Mouse (Mus musculus): Measurements from ENCODE around the gene Tmem123.

Tmem123 gene

DNA sequence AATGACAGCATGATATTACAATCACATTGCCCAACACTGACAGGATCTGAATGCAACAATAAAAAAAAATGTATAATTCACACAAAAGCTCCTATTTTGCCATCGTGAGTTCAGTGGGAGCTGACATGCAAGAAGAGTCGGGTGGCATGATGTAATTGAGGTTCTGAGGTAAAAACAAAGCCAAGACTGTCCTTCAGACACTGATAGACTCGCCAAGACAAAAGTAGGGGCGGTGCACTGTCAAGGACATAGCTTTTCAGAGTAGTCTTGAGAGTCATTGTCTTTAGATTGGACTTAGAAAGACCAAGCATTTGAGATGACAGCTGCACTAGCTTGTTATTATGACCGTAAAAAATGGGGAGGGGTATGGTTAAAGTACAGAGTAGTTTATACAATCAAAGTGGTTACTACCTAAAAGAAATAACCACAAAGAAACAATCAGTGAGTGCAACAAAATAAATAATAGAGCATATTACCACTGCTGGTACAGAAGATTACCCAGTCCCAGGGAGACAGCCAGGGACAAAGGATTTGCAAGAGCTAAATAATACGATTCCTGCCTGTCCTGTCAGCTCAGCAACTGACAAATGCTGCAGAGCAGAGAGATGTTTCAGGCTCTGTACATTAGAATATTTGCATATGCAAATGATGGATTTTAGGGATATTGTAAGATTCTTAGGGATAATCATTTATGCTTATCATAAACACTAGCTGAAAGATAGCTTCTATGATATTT, 32.5 kb downstream of the Tmem123 start:
- in situ Hi-C loops (cut with MboI; ENCODE audit: unreplicated experiment in 2 of 2) = no loop called here

DNA sequence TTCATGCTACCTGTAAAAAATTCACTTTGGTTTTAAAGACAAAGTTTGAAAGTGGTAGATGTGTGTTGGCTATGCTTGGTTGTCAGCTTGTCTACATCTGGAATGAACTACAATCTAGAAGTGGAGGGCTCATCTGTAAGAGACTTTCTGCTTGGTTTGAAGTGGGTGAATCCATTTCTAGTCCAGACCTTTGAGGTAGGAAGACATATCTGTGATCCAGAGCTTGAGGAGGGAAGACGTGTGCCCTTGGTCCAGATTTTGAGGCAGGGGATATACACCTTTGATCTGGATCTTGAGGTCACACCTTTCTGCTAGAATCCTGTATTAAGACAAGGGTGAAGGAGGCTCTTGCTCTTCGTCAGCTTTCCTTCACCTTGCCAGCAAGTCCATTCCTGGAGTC, 33.7 kb downstream of the Tmem123 start:
- in situ Hi-C loops (cut with MboI; ENCODE audit: unreplicated experiment in 2 of 2) = no loop called here

DNA sequence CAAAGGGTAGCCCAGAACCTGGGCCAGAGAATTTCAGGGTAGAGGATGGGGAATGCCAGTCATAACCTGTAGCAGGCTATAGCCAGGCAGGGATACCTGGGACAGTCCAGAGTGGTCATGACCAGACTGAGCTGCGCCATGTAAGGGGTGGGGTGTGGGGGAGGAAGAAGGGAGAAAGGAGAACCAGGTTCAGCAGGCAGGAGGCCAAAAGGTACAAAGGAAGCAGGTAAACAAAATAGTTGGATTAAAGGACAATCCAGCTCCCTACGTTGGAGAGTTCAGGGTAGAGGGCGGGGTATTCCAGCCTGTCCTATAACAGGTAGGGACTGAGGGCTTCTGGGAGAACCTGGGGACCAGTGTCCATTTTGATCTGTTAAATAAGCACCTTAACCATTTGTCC, 34.7 kb downstream of the Tmem123 start:
- in situ Hi-C loops (cut with MboI; ENCODE audit: unreplicated experiment in 2 of 2) = no loop called here

DNA sequence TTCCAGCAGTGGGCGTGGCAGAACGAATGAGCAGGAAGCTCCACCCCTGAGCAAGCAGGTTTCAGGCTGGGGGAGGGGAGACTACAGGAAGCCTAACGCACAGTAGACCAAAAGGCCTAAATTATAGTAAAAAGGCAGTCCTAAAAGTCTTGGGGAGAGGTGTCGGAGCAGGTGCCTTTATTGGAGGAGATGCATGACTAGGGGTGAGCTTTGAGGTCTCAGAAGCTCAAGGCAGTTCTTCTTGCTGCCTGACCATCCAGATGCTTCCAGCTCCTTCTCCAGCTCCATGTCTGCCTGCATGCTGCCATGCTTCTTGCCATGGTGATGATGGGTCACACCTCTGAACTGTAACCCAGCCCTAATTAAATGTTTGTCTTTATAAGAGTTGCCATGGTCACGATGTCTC, 41.3 kb downstream of the Tmem123 start:
- in situ Hi-C loops (cut with MboI; ENCODE audit: unreplicated experiment in 2 of 2) = no loop called here

DNA sequence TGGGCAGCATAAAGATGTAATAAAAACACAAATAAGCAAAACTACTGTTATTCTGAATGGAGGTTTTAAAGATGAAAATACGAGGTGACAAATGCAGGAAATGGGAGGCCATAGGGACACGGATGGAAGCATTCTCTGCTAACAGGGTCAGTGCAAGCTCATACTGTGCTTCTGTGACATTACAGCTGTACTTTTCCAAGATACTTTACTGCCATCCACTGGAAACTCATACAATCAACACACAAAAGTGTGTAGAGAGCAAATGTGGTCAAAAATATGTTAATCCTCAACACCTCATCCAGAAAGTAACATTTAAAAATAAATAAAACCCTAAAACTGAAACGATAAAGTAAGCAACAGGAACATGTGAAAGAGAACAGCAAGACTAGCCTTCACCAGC, 58.9 kb downstream of the Tmem123 start:
- in situ Hi-C loops (cut with MboI; ENCODE audit: unreplicated experiment in 2 of 2) = loop anchor here (5.0 to 10.0 kb wide), 6 partner anchors 45 to 608 kb away; no protein-coding TSS in a partner anchor

DNA sequence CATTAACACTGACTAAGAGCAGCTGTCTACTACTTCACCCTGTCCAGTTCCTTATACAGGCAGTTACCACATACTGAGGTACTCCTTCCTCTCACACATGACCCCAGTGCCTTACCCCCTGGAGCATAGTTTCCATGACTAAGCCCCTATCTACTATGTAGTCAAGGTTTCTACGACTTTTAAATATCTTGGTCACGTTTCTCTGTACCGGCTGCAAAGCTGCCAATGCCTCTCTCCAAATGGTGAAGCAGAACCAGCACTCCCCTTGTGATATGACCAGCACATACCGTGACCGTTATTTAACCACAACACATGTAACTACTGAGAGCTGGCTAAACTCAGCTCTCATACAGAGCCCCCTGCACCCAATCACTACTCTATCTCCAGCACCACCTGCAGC, 61.1 kb downstream of the Tmem123 start:
- in situ Hi-C loops (cut with MboI; ENCODE audit: unreplicated experiment in 2 of 2) = loop anchor here (5.0 to 10.0 kb wide), 6 partner anchors 48 to 610 kb away; no protein-coding TSS in a partner anchor

DNA sequence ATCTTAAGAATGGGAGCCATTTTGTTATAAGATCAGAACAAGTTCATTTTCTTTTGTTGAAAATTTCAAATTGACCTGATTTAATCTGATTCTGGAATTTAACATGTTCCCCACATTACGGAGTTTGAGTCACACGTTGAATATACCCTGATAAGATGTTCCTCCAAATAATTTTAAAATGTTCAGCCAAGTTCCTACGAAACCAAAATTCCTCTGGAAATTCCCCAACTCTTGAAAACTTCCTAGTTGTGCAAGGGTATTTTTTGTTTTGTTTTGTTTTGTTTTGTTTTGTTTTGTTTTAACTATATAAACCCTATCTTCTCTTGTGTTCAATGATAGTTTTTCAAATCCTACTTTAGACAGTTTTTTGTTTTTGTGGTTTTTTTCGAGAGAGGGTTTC, 64.9 kb downstream of the Tmem123 start:
- in situ Hi-C loops (cut with MboI; ENCODE audit: unreplicated experiment in 2 of 2) = loop anchor here in 1 of 2 experiments (10.0 kb wide), 1 partner anchor 614 kb away; no protein-coding TSS in a partner anchor

DNA sequence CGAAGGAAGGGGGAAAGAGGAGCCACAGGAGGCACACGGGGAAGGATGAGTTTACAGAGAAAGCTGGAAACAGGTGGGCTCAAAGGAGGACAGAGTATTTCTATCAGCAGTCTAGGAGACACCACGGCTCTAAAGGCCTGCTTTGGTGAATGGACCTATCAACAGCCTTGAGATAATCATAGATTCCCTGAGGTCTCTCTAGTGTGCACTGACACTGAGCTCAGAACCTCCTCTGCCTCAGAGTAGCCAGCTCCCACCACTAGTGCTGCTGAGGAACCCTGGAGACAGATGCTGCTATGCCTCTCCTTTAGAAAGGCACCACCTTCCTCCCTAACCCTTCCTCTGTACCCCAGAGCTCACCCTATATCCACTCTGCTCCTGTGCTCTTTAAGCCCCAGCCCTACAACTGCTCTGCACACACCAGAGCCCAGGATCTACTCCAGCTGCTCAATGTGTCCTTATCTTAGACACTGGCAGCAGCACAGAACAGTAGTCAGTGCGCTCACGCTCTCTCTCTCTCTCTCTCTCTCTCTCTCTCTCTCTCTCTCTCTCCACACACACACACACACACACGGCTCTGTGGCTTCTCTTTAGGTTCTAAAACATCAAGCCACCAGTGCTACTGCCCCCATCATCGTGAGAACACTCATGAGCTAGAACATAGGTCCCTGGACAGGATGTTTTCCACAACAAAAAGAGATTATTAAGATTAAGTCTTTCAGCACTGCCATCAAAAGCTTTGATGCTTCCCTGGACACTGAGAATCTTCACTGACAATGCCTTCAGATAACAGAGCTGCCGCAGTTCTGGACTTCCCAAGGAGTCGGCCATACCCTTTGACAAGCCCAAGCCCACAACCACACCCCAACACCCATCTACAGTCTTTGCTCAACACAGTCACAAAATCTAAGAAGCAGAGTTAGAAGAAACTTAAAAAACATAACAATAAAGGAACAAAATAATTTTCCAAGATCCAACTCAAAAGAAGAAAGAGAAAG, 66.0 kb downstream of the Tmem123 start:
- in situ Hi-C loops (cut with MboI; ENCODE audit: unreplicated experiment in 2 of 2) = loop anchor here (5.0 to 10.0 kb wide), 4 partner anchors 42 to 865 kb away; partner anchors contain the start of gene Birc3 (in 1 of the 2)

DNA sequence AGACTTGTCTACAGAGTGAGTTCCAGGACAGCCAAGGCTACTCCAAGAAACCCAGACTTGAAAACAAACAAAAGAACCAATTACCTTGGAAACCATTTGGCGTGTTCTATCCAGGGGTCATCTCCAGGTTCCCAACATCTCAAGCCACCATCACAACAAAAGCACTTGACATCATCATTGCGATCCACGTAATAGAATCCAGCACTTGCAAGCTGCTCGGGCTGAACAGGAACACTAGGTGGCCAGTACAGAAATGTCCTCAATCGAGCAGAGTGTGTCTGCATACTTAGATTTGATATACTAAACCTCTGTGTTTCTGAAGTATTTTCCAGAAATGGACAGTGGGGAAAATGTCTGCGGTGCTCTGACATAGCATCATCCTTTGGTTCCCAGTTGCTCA, 69.6 kb downstream of the Tmem123 start:
- in situ Hi-C loops (cut with MboI; ENCODE audit: unreplicated experiment in 2 of 2) = loop anchor here in 1 of 2 experiments (5.0 to 10.0 kb wide), 3 partner anchors 39 to 861 kb away; partner anchors contain the start of gene Birc3

DNA sequence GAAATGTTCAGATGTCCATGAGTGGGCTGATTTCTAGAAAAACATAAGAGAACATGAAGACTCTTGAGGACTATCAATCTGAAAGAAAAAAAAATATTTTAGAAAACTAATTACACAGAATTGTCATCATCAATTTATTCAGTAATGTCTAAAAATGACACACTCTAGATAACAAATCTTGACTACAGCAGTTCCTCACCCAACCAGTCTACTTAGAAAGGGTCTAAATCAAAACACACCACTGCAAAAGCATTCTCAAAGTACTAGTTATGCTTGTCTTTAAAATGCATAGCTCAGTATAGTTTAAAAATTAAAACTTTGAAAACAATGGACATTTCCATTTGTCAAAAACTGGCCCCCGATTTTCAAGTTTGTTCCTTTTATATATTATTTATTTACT, 71.5 kb downstream of the Tmem123 start:
- in situ Hi-C loops (cut with MboI; ENCODE audit: unreplicated experiment in 2 of 2) = loop anchor here in 1 of 2 experiments (10.0 kb wide), 1 partner anchor 859 kb away; no protein-coding TSS in a partner anchor

DNA sequence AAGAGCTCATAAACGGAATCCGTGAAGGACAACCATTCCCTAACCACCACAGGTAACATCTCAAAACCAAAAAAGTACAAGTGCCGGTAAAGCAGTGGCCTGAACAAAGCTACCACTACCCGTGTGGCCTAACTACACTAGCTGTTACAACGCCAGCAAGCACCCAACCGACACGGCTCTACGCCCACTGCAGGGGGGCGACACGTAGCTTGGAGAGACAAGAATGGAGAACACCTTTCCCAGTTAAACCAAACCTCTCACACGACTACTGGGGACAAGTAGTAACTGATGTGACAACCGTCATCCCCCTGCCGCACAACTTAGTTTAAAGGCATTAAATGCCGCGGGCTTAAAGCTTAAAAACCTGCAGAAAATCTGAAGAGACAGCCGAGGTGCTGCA, 72.5 kb downstream of the Tmem123 start:
- in situ Hi-C loops (cut with MboI; ENCODE audit: unreplicated experiment in 2 of 2) = loop anchor here in 1 of 2 experiments (10.0 kb wide), 1 partner anchor 858 kb away; no protein-coding TSS in a partner anchor

DNA sequence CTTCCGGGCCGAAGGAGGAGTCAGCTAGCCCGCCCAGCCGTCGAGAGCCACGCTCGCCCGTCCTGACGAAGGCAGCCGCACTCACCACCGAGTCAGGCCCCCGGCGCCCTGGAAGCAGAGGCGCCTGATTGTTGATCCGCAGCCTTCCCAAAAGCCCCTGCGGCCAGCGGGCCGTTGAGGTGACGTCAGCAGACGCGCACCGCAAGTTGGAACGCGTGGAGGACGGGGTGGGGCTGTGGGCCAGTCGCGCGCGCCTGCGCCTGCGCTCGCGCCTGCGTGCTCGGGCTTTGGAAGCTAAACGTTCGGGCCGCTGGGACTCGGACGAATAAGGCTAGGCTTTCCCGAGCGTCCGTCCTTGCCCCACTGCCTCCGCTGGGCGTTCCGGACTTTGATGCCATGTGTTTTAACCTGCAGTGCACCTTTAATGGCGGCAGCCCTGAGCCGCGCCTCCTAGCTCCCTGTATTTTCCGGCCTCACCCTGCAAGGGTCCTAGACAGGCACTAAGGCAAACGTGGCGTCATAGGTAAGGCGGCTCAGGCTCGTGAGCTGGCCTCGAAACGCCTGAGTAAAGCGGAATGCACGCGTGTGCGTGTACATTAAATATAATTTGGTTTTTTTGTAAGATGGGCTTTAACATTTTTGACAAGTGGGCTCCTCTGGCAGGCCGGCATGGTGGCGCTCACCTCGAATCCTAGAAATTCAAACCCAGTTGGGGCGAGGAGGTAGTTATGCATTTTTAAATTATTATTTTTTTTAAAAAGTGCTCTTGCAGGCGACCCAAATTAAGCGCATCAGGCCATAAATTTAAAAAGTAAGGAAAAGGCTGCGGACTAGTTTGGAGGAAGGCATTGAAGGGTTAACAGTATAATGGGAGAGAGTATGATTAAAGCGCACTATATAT, 73.3 kb downstream of the Tmem123 start, which contains the start of gene Birc2:
Birc2 (minus strand) TSS at position 160 of the 901 bp plus-strand sequence.
- in situ Hi-C loops (cut with MboI; ENCODE audit: unreplicated experiment in 2 of 2) = loop anchor here in 1 of 2 experiments (10.0 kb wide), 1 partner anchor 858 kb away; no protein-coding TSS in a partner anchor

DNA sequence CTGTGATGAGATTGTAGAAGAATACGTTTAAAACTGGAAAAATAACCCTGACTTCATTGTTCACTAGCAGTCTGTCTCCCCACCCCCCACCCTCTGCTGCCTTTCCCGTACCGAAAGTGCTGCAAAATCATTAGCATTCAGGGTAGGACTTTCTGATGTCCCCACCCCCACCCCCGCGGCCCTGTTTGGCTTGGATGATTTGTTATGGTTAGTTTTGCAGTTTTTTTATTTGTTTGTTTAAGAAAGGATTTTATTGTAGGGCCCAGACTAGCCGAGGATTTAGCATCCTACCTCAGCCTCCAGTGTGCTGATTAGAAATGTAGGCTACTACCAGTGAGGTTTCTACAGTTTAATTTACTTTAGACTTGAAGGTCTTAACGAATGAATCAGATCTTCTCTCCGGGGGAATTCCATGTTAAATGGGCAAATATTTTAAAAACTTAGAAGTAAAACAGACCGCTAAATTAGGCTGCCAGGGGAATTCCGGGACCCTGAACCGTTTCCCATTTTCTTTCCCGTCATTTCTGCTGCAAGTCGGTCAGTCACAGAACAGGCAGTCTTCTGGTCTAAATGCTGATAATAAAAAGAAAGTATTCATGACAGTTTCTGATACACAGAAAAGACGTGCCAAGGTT, 74.1 kb downstream of the Tmem123 start:
- in situ Hi-C loops (cut with MboI; ENCODE audit: unreplicated experiment in 2 of 2) = loop anchor here in 1 of 2 experiments (10.0 kb wide), 1 partner anchor 857 kb away; no protein-coding TSS in a partner anchor

DNA sequence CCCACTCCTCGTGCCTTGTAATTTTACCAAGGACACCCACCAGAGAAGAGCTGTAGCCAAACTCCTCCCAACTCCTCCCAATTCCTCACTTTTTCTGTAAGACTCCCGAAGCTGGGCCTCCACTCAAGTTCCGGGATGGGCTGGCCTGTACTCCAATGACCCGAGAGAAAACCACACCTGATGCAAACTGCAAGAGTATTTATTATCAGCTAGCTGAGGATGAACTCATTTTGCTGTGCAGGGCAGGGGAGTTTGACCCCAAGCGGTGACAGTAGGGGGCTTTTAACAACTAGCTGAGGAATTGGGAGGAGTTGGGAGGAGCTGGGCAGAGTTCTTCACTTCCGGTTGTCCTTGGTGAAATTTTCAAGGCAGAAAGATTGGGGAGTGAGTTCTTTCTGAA, 77.4 kb downstream of the Tmem123 start:
- in situ Hi-C loops (cut with MboI; ENCODE audit: unreplicated experiment in 2 of 2) = no loop called here

Data from v-Abl transformed pro-B cells (cell line).